Mouse (Mus musculus): Measurements from ENCODE around the gene Ms4a4a.

- TF ChIP-seq TAL1 (IDR thresholded peaks at IDR 0.05; ENCODE audit: low read length), result no peak
- TF ChIP-seq GATA1 (IDR thresholded peaks at IDR 0.05; ENCODE audit: low read length), result no peak
Observed at GRCm38 (mm10) chr19:11404527-11404926, 29.2 kb downstream of the Ms4a4a start, which contains the start of gene Ms4a4c.
